Mouse (Mus musculus) erythroblast, adult 5-6 weeks (primary cell): ENCODE data around the gene 1110002E22Rik. TPM values are rescaled to one million over a fixed set of nuclear protein-coding genes. Genes with fewer than 3 reads are reported as not detected.

Experiments used
- ATAC-seq: replicated peaks from 2 replicates; pipeline ENCODE4 v1.8.0; 2016; ENCODE audit warnings: moderate number of reproducible peaks, mild to moderate bottlenecking, moderate TSS enrichment, inconsistent platforms; ENCODE audit not compliant: poor library complexity, low FRiP score, severe bottlenecking
- total RNA-seq, 2 experiments: library from RNA; stranded (forward) in 1 of 2; stranded (reverse) in 1 of 2; fragments of 150-400 nt in 1 of 2; fragments of 200-764, 138-1000 nt in 1 of 2; gene quantifications; 2 replicates each; pipeline versions ENCODE4 v1.2.3 to v1.2.4; 2015 to 2017; ENCODE audit warnings: low replicate concordance in 2 of 2

Gene 1110002E22Rik
- total RNA-seq, 2 experiments from 2014 or later = not detected

GRCm38 (mm10) chr3:138062673-138063072 is 2.2 kb upstream of the 1110002E22Rik start:
- ATAC-seq = no peak

GRCm38 (mm10) chr3:138063731-138064329 is 1.0 kb upstream of the 1110002E22Rik start:
- ATAC-seq = no peak

GRCm38 (mm10) chr3:138065930-138066329 is 1.1 kb downstream of the 1110002E22Rik start:
- no peak for ATAC-seq

- no peak for ATAC-seq
Observed at GRCm38 (mm10) chr3:138066348-138066856, 1.6 kb downstream of the 1110002E22Rik start.

- ATAC-seq = no peak
Observed at GRCm38 (mm10) chr3:138067288-138067687, 2.4 kb downstream of the 1110002E22Rik start, which contains the start of gene Gm5105. Gene Gm5105 (minus strand): TSS chr3:138067388.

GRCm38 (mm10) chr3:138068103-138068502 is 3.3 kb downstream of the 1110002E22Rik start:
- ATAC-seq = no peak

- ATAC-seq = no peak
Observed at GRCm38 (mm10) chr3:138069756-138070511, 5.1 kb downstream of the 1110002E22Rik start.

- no peak for ATAC-seq
Observed at GRCm38 (mm10) chr3:138071004-138071403, 6.2 kb downstream of the 1110002E22Rik start.

- ATAC-seq = no peak
Observed at GRCm38 (mm10) chr3:138071476-138072073, 6.7 kb downstream of the 1110002E22Rik start.

- ATAC-seq = no peak
Observed at GRCm38 (mm10) chr3:138074214-138074613, 9.4 kb downstream of the 1110002E22Rik start.

- ATAC-seq = no peak
Observed at GRCm38 (mm10) chr3:138075209-138075608, 10.4 kb downstream of the 1110002E22Rik start.

GRCm38 (mm10) chr3:138077476-138078340 is 12.9 kb downstream of the 1110002E22Rik start:
- ATAC-seq = no peak

GRCm38 (mm10) chr3:138078701-138079100 is 13.8 kb downstream of the 1110002E22Rik start:
- no peak for ATAC-seq

GRCm38 (mm10) chr3:138083073-138083637 is 18.3 kb downstream of the 1110002E22Rik start:
- ATAC-seq = no peak

GRCm38 (mm10) chr3:138083896-138084295 is 19.0 kb downstream of the 1110002E22Rik start:
- ATAC-seq = no peak

GRCm38 (mm10) chr3:138095301-138095700 is 30.4 kb downstream of the 1110002E22Rik start:
- ATAC-seq = no peak

- no peak for ATAC-seq
Observed at GRCm38 (mm10) chr3:138095718-138096117, 30.9 kb downstream of the 1110002E22Rik start.

- ATAC-seq = no peak
Observed at GRCm38 (mm10) chr3:138096263-138097028, 31.6 kb downstream of the 1110002E22Rik start.

GRCm38 (mm10) chr3:138097718-138098117 is 32.9 kb downstream of the 1110002E22Rik start:
- no peak for ATAC-seq
